Mouse (Mus musculus) adrenal gland, adult (tissue): ENCODE data around the gene Gucy2d.
A peak's percentile ranks its signal among the peaks of the same experiment; 100 is the strongest.

ENCODE experiments used
- DNase-seq, 2 experiments: peaks; one replicate each; pipeline ENCODE4 v3.0.0; 2022 to 2023; ENCODE audit warnings: low spot score in 1 of 2; ENCODE audit not compliant: inconsistent age in 2 of 2

Gucy2d gene

GRCm38 (mm10) chr7:98439956-98440466 lies at the start of gene Gucy2d:
TSS of gene Gucy2d (plus strand) at chr7:98440416.
- DNase-seq: peak in 1 of 2 experiments; percentile 46

GRCm38 (mm10) chr7:98390486-98390885 lies 49.7 kb upstream of the Gucy2d start:
- peak; percentile 68 to 82 for DNase-seq

GRCm38 (mm10) chr7:98391351-98391936 lies 48.8 kb upstream of the Gucy2d start:
- DNase-seq: peak; percentile 38 to 63

GRCm38 (mm10) chr7:98392466-98393201 lies 47.6 kb upstream of the Gucy2d start:
- DNase-seq: peak; percentile 93 to 96

GRCm38 (mm10) chr7:98402582-98403574 lies 37.3 kb upstream of the Gucy2d start:
- DNase-seq: no peak

GRCm38 (mm10) chr7:98403996-98404395 lies 36.2 kb upstream of the Gucy2d start:
- DNase-seq: peak in 1 of 2 experiments; percentile 5

GRCm38 (mm10) chr7:98407615-98408014 lies 32.6 kb upstream of the Gucy2d start:
- DNase-seq: no peak

- DNase-seq: no peak
Measured at GRCm38 (mm10) chr7:98413115-98413514, 27.1 kb upstream of the Gucy2d start.

GRCm38 (mm10) chr7:98415550-98415949 lies 24.7 kb upstream of the Gucy2d start:
- DNase-seq: peak; percentile 32 to 80

- no peak for DNase-seq
Measured at GRCm38 (mm10) chr7:98416020-98416419, 24.2 kb upstream of the Gucy2d start.

- DNase-seq: no peak
Measured at GRCm38 (mm10) chr7:98418031-98418805, 22.0 kb upstream of the Gucy2d start.

GRCm38 (mm10) chr7:98419366-98419765 lies 20.9 kb upstream of the Gucy2d start:
- peak; percentile 37 to 62 for DNase-seq

- DNase-seq: no peak
Measured at GRCm38 (mm10) chr7:98423546-98423945, 16.7 kb upstream of the Gucy2d start.

GRCm38 (mm10) chr7:98424396-98424795 lies 15.8 kb upstream of the Gucy2d start:
- DNase-seq: no peak

GRCm38 (mm10) chr7:98425551-98425950 lies 14.7 kb upstream of the Gucy2d start:
- no peak for DNase-seq

GRCm38 (mm10) chr7:98426641-98427040 lies 13.6 kb upstream of the Gucy2d start:
- DNase-seq: no peak

GRCm38 (mm10) chr7:98427115-98427835 lies 12.9 kb upstream of the Gucy2d start:
- no peak for DNase-seq

GRCm38 (mm10) chr7:98429579-98429978 lies 10.6 kb upstream of the Gucy2d start:
- no peak for DNase-seq

- peak; percentile 65 to 87 for DNase-seq
Measured at GRCm38 (mm10) chr7:98430785-98431184, 9.4 kb upstream of the Gucy2d start.

- DNase-seq: peak in 1 of 2 experiments; percentile 72
Measured at GRCm38 (mm10) chr7:98437629-98438028, 2.6 kb upstream of the Gucy2d start.
